Mouse (Mus musculus) myocyte (in vitro differentiated cells): Measurements from ENCODE around the gene Fth1.

Experiments used
- E2F4 ChIP-seq: IDR thresholded peaks from one replicate; pipeline ENCODE4 v1.6.1; 2011; ENCODE audit warnings: mild to moderate bottlenecking, control low read depth, moderate library complexity; ENCODE audit not compliant: insufficient read depth
- MAX ChIP-seq: IDR thresholded peaks from one replicate; pipeline ENCODE4 v1.6.1; 2011; ENCODE audit warnings: low read depth, mild to moderate bottlenecking, control low read depth
- POLR2A ChIP-seq: IDR thresholded peaks from one replicate; pipeline ENCODE4 v1.6.1; 2011; ENCODE audit warnings: low read depth, mild to moderate bottlenecking, control low read depth, moderate library complexity; ENCODE audit not compliant: insufficient read length
- TCF12 ChIP-seq: IDR thresholded peaks from one replicate; pipeline ENCODE4 v1.6.1; 2011; ENCODE audit warnings: mild to moderate bottlenecking, control low read depth; ENCODE audit not compliant: poor library complexity, insufficient read depth, severe bottlenecking
- TCF3 ChIP-seq: IDR thresholded peaks from one replicate; pipeline ENCODE4 v1.6.1; 2011; ENCODE audit warnings: low read depth, control low read depth; ENCODE audit not compliant: insufficient read length
- USF1 ChIP-seq: IDR thresholded peaks from one replicate; pipeline ENCODE4 v1.6.1; 2011; ENCODE audit warnings: low read depth, mild to moderate bottlenecking, control low read depth, moderate library complexity

DNA sequence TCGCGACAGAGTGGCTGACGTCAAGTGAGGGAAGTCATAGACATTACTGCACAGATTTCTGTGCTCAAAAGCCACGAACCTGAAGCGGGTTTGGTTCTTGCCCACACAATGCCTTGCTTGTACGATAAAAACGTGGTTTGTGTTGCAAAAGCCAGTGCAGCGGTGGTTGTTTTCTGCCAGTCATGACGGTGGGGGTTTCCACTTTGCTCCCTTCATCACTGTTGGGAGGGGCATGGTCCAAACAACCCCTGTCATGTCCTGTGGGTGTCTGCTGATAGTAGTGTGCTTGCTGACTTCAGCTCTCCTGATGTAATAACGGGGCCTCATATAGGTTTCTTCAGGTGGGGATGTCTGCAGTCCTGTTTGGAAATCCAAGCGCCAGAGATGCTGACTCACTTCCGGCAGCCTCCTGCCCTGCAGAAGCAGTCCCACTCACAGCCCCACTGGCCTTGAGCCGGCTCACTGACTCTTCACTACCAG, 41.5 kb upstream of the Fth1 start:
- TF ChIP-seq USF1 (no peak), POLR2A (no peak), TCF3 (no peak), MAX (no peak), TCF12 (no peak), E2F4 (no peak)
